Mouse (Mus musculus) c-Kit-positive CD71-positive TER-119-negative erythroid progenitor cells, embryonic 14.5 days (primary cell): Measurements from ENCODE around the gene Ppp1r35.
"Not testable (repeated sequence)": the region's sequence is repeated elsewhere in the genome, so short reads cannot be mapped to it uniquely, and the experiment has no call there.

Source experiments
- DNase-seq: peaks from one replicate; pipeline ENCODE4 v3.0.0-alpha.2; 2013; ENCODE audit warnings: low read depth

Gene Ppp1r35

DNA sequence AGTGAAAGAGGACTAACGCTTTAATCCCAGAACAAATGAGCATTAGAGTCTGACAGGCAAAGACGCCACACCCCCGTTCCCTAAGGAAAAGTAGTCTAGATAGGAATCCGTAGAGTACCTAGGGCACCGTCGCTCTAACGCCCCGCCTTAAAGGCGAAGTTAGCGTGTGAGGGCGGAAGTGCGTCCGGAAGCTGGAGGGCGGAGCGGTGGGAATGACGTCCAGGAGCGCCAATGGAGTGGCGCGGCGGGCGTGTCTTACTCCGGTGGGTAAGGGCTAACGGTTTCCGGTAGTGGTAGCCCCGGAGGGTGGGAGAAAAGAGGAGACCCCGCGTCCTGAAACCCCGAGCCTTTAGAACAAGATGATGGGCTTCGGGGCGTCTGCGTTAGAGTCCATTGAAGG is at the start of gene Ppp1r35:
Gene Ppp1r35, plus strand, starts transcription at position 215 of the 400 bp plus-strand sequence.
- DNase-seq = peak; percentile 94

DNA sequence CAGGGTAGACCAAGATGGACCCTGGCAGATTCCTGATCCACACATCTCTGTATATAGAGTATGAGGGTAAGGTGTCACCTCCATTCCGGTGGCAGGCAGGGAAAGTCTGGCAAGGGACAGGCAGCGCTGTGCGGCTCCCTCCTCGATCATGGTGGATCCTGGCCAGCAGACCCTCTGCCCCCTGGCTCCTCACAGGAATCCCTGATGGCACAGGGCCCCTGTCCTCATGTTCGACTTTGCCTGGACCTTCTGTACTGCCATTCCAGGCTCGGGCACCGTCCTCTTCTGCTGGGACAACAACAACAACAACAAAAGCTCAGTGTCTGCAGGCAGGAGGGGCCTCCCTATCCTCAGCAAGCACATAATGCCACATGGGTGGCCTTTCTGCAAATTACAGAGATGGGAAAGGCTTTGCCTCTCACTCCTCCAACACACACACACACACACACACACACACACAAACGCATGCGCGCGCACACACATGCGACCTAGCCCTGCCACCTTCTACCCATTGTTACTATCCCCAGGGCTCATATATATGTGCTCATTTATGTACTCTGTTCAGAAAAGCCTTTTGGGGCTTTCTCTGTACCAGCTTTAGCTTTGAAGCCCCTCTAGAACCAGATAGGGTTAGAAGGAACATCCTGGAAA is 44.9 kb upstream of the Ppp1r35 start:
- DNase-seq = no peak

DNA sequence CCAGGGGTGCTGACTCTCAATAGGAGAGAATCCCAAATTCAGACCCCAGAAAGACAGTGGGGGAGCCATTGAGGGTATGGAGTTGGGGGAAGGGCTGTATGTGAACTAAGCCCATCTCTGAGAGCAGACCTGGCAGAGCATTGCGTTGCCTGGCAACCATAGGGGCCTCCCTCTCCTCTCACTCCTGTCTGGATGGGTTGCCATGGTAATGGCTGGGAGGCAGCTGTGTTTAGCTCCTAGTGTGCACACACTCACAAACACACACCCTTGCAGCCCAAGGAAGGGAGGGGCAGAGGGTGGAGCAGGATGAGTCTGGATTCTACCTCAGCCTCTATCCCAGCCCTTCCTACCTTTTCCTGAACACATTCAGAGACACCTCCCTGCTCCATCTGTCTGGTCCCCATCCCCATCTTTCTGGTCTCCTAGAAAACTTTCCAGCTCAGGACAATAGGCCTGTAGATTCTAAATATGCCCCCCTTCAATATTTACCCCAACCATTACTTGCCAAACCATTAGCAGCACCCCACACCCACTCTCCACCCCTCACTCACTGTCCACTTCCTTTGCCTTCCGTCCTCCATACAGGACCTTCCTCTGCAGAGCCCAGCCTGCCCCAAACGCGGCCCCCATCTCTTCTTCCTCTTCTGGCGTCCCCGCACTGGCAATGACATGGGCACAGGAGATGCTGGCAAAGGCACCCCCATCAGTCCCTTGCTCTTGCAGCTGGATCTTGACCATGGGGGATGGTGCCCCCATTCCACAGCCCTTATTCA is 44.2 kb upstream of the Ppp1r35 start:
- no peak for DNase-seq

DNA sequence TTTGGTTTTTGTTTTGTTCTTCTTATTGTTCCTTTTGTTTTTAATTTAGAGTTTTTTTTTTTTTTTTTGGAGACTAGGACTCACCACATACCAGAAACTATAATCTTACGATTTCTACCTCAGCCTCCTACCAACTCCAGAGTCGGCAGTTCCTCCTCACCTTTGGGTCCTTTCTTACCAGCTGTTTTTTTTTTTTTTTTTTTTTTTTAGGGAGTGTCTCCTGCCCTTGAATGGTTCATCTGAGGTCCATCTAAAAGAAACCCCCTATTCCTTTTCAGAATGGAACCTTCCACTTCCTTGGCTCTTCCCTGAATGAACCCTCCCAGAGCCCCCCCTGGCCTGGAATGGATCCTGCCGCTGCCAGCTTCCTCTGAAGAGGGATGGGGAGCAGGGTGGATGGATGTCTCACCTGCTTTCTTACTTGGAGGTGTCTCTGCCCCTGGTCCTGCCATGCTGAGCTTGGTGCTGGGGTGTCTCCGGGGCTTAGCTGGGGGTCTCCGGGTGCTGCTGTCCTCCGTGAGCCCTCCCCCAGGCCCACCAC is 41.2 kb upstream of the Ppp1r35 start:
- DNase-seq = no peak

GRCm38 (mm10) chr5:137738516-137738915 is 40.1 kb upstream of the Ppp1r35 start:
- no peak for DNase-seq

DNA sequence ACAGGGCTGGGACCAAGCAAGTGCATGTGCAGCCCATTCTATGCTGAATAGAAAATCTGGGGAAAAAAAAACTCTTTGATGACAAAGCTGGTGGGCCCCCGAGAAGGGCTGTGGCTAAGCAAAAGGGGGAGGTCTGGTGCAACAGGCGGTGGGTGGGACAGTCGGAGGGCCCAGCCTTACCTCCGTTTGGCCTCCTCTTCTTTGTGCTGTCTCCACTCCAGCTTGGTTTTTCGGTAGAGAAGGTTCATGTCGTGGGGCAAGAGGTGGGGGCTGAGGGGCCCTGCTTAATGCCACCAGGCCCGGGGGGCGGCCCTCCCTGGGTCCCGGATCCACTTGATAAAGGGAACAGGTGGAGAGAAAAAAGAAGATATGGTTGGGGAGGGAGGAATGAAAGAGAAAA is 39.2 kb upstream of the Ppp1r35 start:
- no peak for DNase-seq

- no peak for DNase-seq
Observed at GRCm38 (mm10) chr5:137740506-137740905, 38.1 kb upstream of the Ppp1r35 start.

- DNase-seq = peak; percentile 78
Observed at GRCm38 (mm10) chr5:137741023-137741931, 37.4 kb upstream of the Ppp1r35 start, which contains the start of gene Nyap1. Gene Nyap1 (minus strand): TSS chr5:137741607.

DNA sequence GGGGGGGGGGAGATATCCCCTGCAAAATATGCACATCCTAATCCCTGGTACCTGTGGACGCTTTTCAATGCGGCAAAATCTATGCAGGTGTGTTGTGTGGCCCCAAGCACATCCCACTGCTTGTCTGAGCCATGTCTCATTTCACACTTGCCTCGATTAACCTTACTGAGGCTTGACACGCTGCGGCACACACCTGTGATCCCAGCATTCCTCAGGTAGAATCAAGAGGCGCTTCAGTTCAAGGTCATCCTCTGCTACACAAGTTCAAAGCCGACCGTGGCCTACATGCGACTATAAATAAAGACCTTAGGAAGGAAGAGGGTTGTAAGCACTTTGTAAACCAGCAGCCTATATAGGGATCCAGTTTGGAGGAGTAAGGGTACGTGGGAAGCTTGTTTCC is 36.6 kb upstream of the Ppp1r35 start:
- DNase-seq = no peak

GRCm38 (mm10) chr5:137742836-137743235 is 35.8 kb upstream of the Ppp1r35 start:
- no peak for DNase-seq

- DNase-seq = no peak
Observed at GRCm38 (mm10) chr5:137744197-137744596, 34.5 kb upstream of the Ppp1r35 start.

DNA sequence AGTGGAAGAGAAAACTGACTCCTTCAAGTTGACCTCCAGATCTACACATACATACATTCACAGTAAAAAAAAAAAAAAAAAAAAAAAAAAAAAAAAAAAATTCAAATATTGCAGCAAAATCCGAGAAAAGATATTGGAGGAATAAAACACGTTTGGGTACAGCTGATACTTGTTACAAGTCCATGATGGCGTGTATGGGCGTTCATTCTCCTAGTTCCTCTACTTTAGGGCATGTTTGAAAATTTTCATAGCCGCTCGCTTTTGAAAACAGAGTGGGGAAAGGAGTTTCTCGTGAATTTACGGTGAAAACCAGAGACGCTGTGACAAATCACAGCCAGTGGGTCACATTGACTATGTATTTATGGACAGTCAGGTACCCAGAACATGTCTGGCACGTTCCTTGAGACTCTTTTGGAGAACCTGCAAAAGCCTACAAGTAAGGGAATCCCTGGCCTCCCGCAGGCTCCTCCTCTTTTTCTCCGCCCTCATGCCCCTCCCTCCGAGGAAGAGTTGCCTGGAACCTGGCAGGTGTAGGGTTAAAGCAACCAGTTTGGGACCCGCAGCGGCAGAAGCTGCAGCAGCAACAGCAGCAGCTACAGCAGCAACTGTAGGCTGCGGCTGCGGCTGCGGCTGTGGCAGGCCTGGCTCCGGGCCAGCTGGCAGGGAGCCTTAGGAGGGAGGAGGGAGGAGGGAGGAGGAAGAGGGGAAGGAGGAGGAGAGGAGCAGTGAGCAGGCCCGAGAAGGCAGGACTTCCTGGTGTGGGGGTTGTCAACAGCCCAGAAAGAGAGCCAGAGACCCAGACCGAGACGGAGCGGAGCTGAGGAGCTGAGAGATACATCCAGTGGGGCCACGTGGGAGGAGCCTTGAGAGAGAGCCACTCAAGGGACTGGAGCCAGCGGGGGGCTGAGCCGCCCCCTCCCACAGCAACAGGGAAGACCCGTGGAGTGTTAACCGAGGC is 33.2 kb upstream of the Ppp1r35 start, which contains the start of gene Tsc22d4:
Gene Tsc22d4, plus strand, starts transcription at position 517 of the 958 bp plus-strand sequence.
- DNase-seq = peak; percentile 77

DNA sequence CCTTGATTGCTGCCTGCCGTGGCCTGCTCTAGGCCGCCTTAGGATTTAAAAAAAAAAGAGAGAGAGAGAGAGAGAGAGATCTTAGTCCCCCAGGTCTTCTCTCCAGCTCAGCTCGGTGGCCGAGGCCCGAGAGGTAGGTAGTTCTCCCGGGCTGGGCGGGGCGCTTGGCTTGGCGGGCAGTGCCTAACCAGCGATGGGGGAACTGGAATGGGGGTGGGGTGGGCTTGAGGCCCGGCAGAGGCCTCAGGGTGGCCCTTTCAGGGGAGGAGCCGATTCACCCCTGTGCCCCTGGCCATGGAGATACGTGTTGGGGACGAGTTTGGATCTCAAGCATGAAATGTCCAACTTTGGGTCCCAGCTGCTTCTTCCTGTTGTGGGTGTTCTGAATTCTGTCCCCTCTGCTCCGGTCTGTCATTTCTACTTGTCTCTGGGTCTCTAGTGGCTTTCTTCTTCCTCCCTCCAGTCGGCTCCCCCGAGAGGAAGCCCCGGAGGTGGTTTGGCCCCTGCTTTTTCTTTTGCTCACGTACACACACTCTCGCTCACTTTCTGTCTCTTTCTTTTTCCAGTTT is 32.3 kb upstream of the Ppp1r35 start:
- peak; percentile 56 for DNase-seq

DNA sequence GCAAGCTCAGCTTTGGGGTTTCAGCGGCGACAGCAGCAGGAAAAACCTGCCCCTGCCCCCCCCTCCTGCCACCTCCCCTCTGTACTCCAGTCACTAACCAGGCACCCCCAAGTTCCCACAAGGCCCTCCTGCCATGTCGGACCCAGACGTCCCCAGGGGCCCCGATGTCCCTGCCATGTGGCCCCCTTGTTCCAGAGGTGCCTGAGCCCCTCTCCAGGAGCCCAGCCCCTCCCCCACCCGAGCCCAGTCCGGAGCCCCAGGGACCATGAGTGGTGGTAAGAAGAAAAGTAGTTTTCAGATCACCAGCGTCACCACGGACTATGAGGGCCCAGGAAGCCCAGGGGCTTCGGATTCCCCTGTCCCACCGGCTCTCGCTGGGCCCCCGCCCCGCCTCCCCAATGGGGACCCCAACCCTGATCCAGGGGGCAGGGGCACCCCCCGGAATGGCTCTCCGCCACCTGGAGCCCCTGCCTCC is 31.8 kb upstream of the Ppp1r35 start:
- DNase-seq = no peak

DNA sequence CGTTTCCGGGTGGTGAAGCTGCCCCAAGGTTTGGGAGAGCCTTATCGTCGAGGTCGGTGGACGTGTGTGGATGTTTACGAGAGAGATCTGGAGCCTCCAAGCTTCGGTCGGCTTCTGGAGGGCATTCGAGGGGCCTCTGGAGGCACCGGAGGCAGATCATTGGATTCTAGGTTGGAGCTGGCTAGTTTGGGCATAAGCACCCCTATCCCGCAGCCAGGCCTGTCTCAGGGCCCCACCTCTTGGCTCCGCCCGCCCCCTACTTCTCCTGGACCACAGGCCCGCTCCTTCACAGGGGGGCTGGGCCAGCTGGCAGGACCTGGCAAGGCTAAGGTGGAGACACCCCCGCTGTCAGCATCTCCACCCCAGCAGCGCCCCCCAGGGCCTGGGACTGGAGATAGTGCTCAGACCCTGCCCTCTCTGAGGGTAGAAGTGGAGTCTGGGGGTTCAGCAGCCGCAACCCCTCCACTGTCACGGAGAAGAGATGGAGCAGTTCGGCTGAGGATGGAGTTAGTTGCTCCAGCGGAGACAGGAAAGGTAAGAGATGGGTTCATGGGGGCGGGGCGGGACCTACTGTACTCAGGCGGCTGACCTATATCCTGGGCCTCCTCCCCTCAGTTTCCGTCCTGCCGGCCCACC is 31.2 kb upstream of the Ppp1r35 start:
- DNase-seq = no peak

DNA sequence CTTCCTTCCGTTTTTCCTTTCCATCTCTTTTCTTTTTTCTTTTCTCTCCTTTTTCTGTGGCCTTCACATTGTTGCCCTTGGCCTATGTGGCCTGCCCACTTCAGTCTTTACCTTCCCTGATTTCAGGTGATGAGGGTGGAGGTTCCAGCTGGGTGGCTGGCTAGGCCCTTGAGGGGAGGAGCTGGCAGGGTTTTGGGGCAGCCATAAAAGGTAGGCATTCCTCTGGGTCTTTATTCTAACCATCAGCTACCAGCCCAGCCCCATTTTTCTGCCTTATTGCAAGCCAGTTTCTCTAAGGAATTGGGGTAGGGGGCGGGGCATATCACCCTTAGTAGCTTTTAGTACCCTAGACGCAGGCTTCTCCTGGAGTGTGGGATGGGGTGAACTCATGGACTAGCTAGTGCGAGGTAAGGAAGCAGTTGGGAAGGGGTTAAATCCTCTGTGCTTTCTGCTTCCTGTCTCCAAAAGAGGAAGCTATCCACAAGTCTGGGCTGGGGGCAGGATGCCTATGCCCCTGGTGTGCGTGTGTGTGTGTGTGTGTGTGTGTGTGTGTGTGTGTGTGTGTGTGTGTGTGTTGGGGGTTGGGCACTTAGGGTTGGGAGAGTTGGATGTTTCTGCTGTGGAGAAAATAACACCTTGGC is 30.4 kb upstream of the Ppp1r35 start:
- DNase-seq = no peak

DNA sequence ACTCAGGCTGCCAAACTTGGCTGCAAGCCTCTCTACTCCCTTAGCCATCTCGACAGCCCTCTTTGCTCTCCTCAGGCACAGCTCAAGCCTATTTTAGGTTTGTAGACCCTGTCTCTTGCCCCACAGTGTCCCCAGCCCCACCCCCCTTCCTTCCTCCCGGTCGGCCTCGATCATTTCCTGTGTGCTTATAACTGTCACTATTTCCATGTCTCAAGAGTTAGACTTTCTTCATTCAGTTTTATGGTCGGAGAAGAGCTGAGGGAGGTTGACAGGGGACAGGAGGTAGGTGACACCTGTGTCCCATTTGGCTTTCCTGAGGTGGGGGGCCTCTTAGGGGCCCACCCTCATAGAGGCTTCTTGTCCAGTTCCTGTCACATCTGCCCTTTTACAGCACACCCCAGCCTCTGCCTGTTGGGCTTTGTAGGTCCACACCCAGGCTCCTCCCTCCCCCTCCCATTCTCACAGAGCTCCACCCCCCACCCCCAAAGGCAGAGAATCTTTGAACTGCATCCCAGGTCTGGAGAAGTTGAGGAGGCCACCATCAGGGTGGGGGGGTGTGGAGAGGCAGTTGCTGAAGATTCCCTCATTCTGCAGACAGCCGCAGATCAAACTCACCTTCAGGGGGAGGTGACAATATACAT is 29.3 kb upstream of the Ppp1r35 start:
- DNase-seq = peak; percentile 42

DNA sequence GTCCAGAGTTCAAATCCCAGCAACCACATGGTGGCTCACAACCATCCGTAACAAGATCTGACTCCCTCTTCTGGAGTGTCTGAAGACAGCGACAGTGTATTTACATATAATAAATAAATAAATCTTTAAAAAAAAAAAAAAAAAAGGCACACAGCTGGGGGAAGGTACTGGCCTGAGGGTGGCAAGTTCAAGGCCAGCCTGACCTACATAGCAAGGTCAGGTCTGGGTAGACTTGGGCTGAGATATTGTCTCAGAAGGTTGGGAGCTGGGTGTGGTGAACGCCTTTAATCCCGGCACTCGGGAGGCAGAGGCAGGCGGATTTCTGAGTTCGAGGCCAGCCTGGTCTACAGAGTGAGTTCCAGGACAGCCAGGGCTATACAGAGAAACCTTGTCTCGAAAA is 28.4 kb upstream of the Ppp1r35 start:
- DNase-seq = not testable (repeated sequence)
